Mouse (Mus musculus) retina, postnatal 7 days (tissue): ENCODE results near the gene Tmem170.

ENCODE experiments used
- DNase-seq: peaks from one replicate; pipeline ENCODE4 v3.0.0-alpha.2; 2012; ENCODE audit warnings: low read depth, low spot score

Gene Tmem170

GRCm38 (mm10) chr8:111815078-111815477 lies 61.5 kb downstream of the Tmem170 start:
- DNase-seq = no peak

- no peak for DNase-seq
Observed at GRCm38 (mm10) chr8:111813818-111814217, 62.7 kb downstream of the Tmem170 start.
